Comparison of ENCODE assay signal across 16 mouse cellular contexts in genomic region chr13:110169669-110170068, GRCm38 (mm10).
DNase-seq lines count a peak whose midpoint lies in the region; ATAC-seq lines count a peak whose summit lies in the region.
"Had no signal": no experiment of that assay in that cellular context is flagged by ENCODE, and none has a peak within 500 bp of the region (broad histone marks: within the 10 kb centered on the region; RNA-seq: fewer than 3 reads in every experiment).

No protein-coding gene starts in this region.

- H3K36me3 ChIP-seq in forebrain, embryonic 14.5 days (ENCODE audit: control insufficient read depth, insufficient read depth, low read length) = no peaks in the 10 kb centered on the region
- no peaks in the 10 kb centered on the region for H3K36me3 ChIP-seq in forebrain, embryonic 11.5 days (ENCODE audit: control insufficient read depth, insufficient read depth, low read length)
- no peaks in the 10 kb centered on the region for H3K36me3 ChIP-seq in forebrain, embryonic 15.5 days
- H3K36me3 ChIP-seq in midbrain, embryonic 12.5 days = no peaks in the 10 kb centered on the region
- H3K36me3 ChIP-seq: limb, embryonic 15.5 days had no signal

- no peak for DNase-seq in forebrain, embryonic 14.5 days (ENCODE audit: low spot score)
- no peak for DNase-seq in forebrain, embryonic 11.5 days (ENCODE audit: low spot score)
- DNase-seq in cerebellum, postnatal 10 days = peak; percentile 40 to 59
- no peak for DNase-seq in heart, adult 11 months
- DNase-seq in embryo, embryonic 9.5 days (ENCODE audit: extremely low spot score) = no peak
- DNase-seq in left cerebral cortex, adult 9 months (ENCODE audit: low spot score in 2 of 2) = no peak
- DNase-seq: kidney, adult 11 months; liver, postnatal 0 days; right cerebral cortex, adult 18-20 months; spleen, adult 18-20 months; thymus, adult 18-20 months had no signal

- ATAC-seq in forebrain, embryonic 14.5 days = 0 out of 2 replicates have a peak, but pooled peaks have one; percentile 15
- no peak for ATAC-seq in forebrain, embryonic 11.5 days (replicated peaks; ENCODE audit: low FRiP score)
- ATAC-seq in forebrain, embryonic 15.5 days (replicated peaks) = no peak
- peak; percentile 73 for ATAC-seq in midbrain, embryonic 12.5 days (ENCODE audit: low FRiP score, low read depth)
- ATAC-seq: liver, postnatal 0 days had no signal

- no peak overlapping the region for H3K4me2 ChIP-seq in forebrain, embryonic 14.5 days (ENCODE audit: low read length)
- H3K4me2 ChIP-seq in forebrain, embryonic 11.5 days (ENCODE audit: low read depth, low read length, severe bottlenecking) = no peak overlapping the region
- H3K4me2 ChIP-seq in forebrain, embryonic 15.5 days (replicated peaks) = no peak overlapping the region
- H3K4me2 ChIP-seq in midbrain, embryonic 12.5 days (replicated peaks) = no peak overlapping the region
- H3K4me2 ChIP-seq: limb, embryonic 15.5 days had no signal

- no peaks in the 10 kb centered on the region for H3K27me3 ChIP-seq in forebrain, embryonic 14.5 days (replicated peaks; ENCODE audit: control insufficient read depth, insufficient read depth, low read length)
- no peaks in the 10 kb centered on the region for H3K27me3 ChIP-seq in forebrain, embryonic 11.5 days (ENCODE audit: control insufficient read depth, insufficient read depth, low read length)
- H3K27me3 ChIP-seq in forebrain, embryonic 15.5 days = no peaks in the 10 kb centered on the region
- no peaks in the 10 kb centered on the region for H3K27me3 ChIP-seq in midbrain, embryonic 12.5 days
- H3K27me3 ChIP-seq: limb, embryonic 15.5 days had no signal

- no peak overlapping the region for H3K9ac ChIP-seq in forebrain, embryonic 14.5 days (ENCODE audit: low read length)
- H3K9ac ChIP-seq in forebrain, embryonic 11.5 days (ENCODE audit: low read length) = no peak overlapping the region
- H3K9ac ChIP-seq in forebrain, embryonic 15.5 days (replicated peaks) = no peak overlapping the region
- H3K9ac ChIP-seq in midbrain, embryonic 12.5 days (replicated peaks) = no peak overlapping the region
- H3K9ac ChIP-seq: limb, embryonic 15.5 days; liver, postnatal 0 days had no signal

- WGBS in forebrain, embryonic 14.5 days = 77% methylated on average over 3 of the region's 3 CpGs
- 83% methylated on average over 3 of the region's 3 CpGs for WGBS in forebrain, embryonic 11.5 days
- WGBS in forebrain, embryonic 15.5 days = 69% methylated on average over 3 of the region's 3 CpGs
- 34% methylated on average over 3 of the region's 3 CpGs for WGBS in midbrain, embryonic 12.5 days

- no peaks in the 10 kb centered on the region for H3K9me3 ChIP-seq in forebrain, embryonic 14.5 days (replicated peaks; ENCODE audit: control insufficient read depth, low read length)
- H3K9me3 ChIP-seq in forebrain, embryonic 11.5 days (ENCODE audit: control insufficient read depth, low read length) = no peaks in the 10 kb centered on the region
- no peaks in the 10 kb centered on the region for H3K9me3 ChIP-seq in forebrain, embryonic 15.5 days
- no peaks in the 10 kb centered on the region for H3K9me3 ChIP-seq in midbrain, embryonic 12.5 days
- H3K9me3 ChIP-seq: limb, embryonic 15.5 days had no signal

- H3K27ac ChIP-seq in forebrain, embryonic 14.5 days (ENCODE audit: low read depth, low read length) = peak overlapping the region; percentile 59; the same call in 1 of the 2 replicates
- no peak overlapping the region for H3K27ac ChIP-seq in forebrain, embryonic 11.5 days (ENCODE audit: low read depth, low read length)
- peak overlapping the region; percentile 55; the same call in 1 of the 2 replicates for H3K27ac ChIP-seq in forebrain, embryonic 15.5 days (replicated peaks)
- peak overlapping the region; percentile 78 for H3K27ac ChIP-seq in midbrain, embryonic 12.5 days (replicated peaks)
- H3K27ac ChIP-seq: kidney, postnatal 0 days; limb, embryonic 15.5 days had no signal

- peaks cover 20% of the 10 kb centered on the region for H3K4me1 ChIP-seq in forebrain, embryonic 14.5 days (ENCODE audit: control insufficient read depth, insufficient read depth, low read length)
- H3K4me1 ChIP-seq in forebrain, embryonic 11.5 days (replicated peaks; ENCODE audit: control insufficient read depth, insufficient read depth, low read length) = 0 out of 2 replicates have a peak, but pooled peaks cover 2% of the 10 kb centered on the region
- peaks cover 29% of the 10 kb centered on the region for H3K4me1 ChIP-seq in forebrain, embryonic 15.5 days
- peaks cover 23% of the 10 kb centered on the region for H3K4me1 ChIP-seq in midbrain, embryonic 12.5 days
- H3K4me1 ChIP-seq: limb, embryonic 15.5 days had no signal

- no peak overlapping the region for H3K4me3 ChIP-seq in forebrain, embryonic 14.5 days (ENCODE audit: low read depth, low read length)
- no peak overlapping the region for H3K4me3 ChIP-seq in forebrain, embryonic 11.5 days (ENCODE audit: low read depth, low read length)
- no peak overlapping the region for H3K4me3 ChIP-seq in forebrain, embryonic 15.5 days
- H3K4me3 ChIP-seq in midbrain, embryonic 12.5 days = no peak overlapping the region
- H3K4me3 ChIP-seq: erythroblast, embryonic 14.5 days; limb, embryonic 15.5 days had no signal

Comparison
In these comparisons a context has a peak if more than half of its experiments do, and no peak if none do; other contexts are left out.
1. ATAC-seq: peak in forebrain, embryonic 14.5 days (single experiment) and midbrain, embryonic 12.5 days (single experiment); none in forebrain, embryonic 11.5 days (single experiment) and forebrain, embryonic 15.5 days (single experiment).
2. DNase-seq: peak in cerebellum, postnatal 10 days (2 of 2); none in forebrain, embryonic 14.5 days (single experiment), forebrain, embryonic 11.5 days (single experiment), heart, adult 11 months (single experiment), embryo, embryonic 9.5 days (single experiment) and left cerebral cortex, adult 9 months (0 of 2).